Mouse (Mus musculus): Measurements from ENCODE around the gene Bag6. TPM values are rescaled to one million over a fixed set of nuclear protein-coding genes. Genes with fewer than 3 reads are reported as not detected.

Gene Bag6
- 295 and 362 TPM in 2 replicates for total RNA-seq (2023)

GRCm38 (mm10) chr17:35134801-35135590, at the start of gene Bag6:
TSS of gene Bag6 (plus strand) at chr17:35135178.

GRCm38 (mm10) chr17:35085208-35085865, 49.6 kb upstream of the Bag6 start, which contains the start of gene Ly6g6f:
TSS of gene Ly6g6f (minus strand) at chr17:35085610.

GRCm38 (mm10) chr17:35088825-35089644, 45.9 kb upstream of the Bag6 start, which contains the start of gene Abhd16a:
TSS of gene Abhd16a (plus strand) at chr17:35089263.

GRCm38 (mm10) chr17:35108097-35108496, 26.9 kb upstream of the Bag6 start, which contains the start of gene Ly6g5c:
TSS of gene Ly6g5c (plus strand) at chr17:35108279.

GRCm38 (mm10) chr17:35115046-35116019, 19.6 kb upstream of the Bag6 start, which contains the start of gene Ly6g5b:
TSS of gene Ly6g5b (minus strand) at chr17:35115428.

GRCm38 (mm10) chr17:35121143-35121799, 13.7 kb upstream of the Bag6 start, which contains the start of gene Gpank1:
TSS of gene Gpank1 (plus strand) at chr17:35121455.

GRCm38 (mm10) chr17:35121871-35122303, 13.1 kb upstream of the Bag6 start, which contains the start of gene Csnk2b:
TSS of gene Csnk2b (minus strand) at chr17:35122053.

GRCm38 (mm10) chr17:35126206-35126611, 8.8 kb upstream of the Bag6 start, which contains the start of gene D17H6S53E:
TSS of gene D17H6S53E (plus strand) at chr17:35126373.

GRCm38 (mm10) chr17:35131500-35132173, 3.3 kb upstream of the Bag6 start, which contains the start of gene Apom:
TSS of gene Apom (minus strand) at chr17:35132050.

GRCm38 (mm10) chr17:35164568-35165450, 29.8 kb downstream of the Bag6 start, which contains the start of gene Prrc2a:
TSS of gene Prrc2a (minus strand) at chr17:35164897.

GRCm38 (mm10) chr17:35175968-35176367, 41.0 kb downstream of the Bag6 start, which contains the start of gene Aif1:
TSS of gene Aif1 (minus strand) at chr17:35176068.

GRCm38 (mm10) chr17:35187959-35188610, 53.1 kb downstream of the Bag6 start, which contains the start of gene Lst1:
TSS of gene Lst1 (minus strand) at chr17:35188439.

GRCm38 (mm10) chr17:35193881-35194843, 59.2 kb downstream of the Bag6 start, which contains the start of gene Ltb:
TSS of gene Ltb (plus strand) at chr17:35194439.

Measured in neutrophil, adult 65 days (primary cell).